Mouse (Mus musculus): ENCODE results near the gene Pnpla7. TPM values are rescaled to one million over a fixed set of nuclear protein-coding genes. Genes with fewer than 3 reads are reported as not detected.

Gene Pnpla7
- total and polyA plus RNA-seq, 2 experiments, result 113 to 141 TPM

DNA sequence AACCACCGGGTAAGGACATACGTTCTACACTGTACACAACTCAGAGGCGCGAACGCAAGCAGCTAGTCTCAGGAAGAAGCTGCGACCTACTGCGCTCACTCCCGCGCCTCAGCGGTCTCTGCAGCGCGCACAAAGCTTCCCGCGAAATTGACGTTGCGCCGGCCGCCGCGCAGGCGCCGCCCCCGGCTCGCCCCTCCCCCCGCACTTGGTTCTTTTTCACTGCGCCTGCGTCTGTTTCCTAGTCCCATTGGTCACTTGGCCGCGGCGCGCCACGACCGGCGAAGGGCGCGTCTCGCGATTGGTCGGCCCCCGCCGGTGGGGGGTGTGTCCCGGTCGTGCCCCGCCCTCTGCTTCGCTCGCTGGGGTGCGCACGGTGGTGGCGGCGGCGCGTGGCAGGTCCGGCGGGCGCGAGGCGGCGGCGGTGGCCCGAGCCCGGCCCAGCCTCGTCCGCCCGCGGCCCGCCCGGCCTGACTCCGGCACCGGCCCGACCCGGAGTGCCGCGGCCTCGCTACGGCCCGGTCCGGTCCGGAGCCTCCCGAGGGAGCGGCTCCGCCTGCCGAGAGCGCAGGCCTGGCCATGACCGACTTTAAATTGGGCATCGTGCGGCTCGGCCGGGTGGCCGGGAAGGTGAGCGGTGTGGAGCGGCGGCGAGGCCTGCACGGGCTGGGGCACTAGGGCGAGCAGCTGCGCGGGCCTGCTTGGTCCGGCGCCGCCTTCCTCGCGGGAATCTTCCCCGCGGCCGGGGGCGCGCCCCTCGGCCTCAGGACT, 26.2 kb upstream of the Pnpla7 start, which contains the start of gene Zmynd19:
Gene Zmynd19 (plus strand): TSS at position 372 of the 768 bp plus-strand sequence.
- peaks cover 22% of the 10 kb centered on the region; the same call in 1 of the 2 replicates for H3K36me3 ChIP-seq (ENCODE audit: control insufficient read depth, insufficient read depth, low read length)
- peak within 1 kb of the TSS; percentile 85 for H3K9ac ChIP-seq (ENCODE audit: low read depth, low read length)
- H3K27me3 ChIP-seq (ENCODE audit: control insufficient read depth, insufficient read depth, low read length), result no peaks in the 10 kb centered on the region
- peak within 1 kb of the TSS; percentile 81 for H3K4me3 ChIP-seq (ENCODE audit: insufficient read depth, low read depth, low read length)
- DNase-seq (ENCODE audit: extremely low read depth, low read depth, low spot score), result peak; percentile 74
- TF ChIP-seq CTCF (IDR thresholded peaks at IDR 0.05; ENCODE audit: low read depth, low read length), result no peak
- no peak for TF ChIP-seq POLR2A (IDR thresholded peaks at IDR 0.05; ENCODE audit: extremely low read depth, insufficient read depth, low read length)
- H3K4me1 ChIP-seq (ENCODE audit: control insufficient read depth, insufficient read depth, low read length), result peaks cover 2% of the 10 kb centered on the region; the same call in 1 of the 2 replicates
- H3K27ac ChIP-seq (replicated peaks; ENCODE audit: insufficient read depth, low read depth, low read length), result peak within 1 kb of the TSS; percentile 11; the same call in 1 of the 2 replicates
- no peaks in the 10 kb centered on the region for H3K79me2 ChIP-seq (ENCODE audit: control insufficient read depth, insufficient read depth, low read length)
- 1% methylated on average over 106 of the region's 108 CpGs for WGBS

DNA sequence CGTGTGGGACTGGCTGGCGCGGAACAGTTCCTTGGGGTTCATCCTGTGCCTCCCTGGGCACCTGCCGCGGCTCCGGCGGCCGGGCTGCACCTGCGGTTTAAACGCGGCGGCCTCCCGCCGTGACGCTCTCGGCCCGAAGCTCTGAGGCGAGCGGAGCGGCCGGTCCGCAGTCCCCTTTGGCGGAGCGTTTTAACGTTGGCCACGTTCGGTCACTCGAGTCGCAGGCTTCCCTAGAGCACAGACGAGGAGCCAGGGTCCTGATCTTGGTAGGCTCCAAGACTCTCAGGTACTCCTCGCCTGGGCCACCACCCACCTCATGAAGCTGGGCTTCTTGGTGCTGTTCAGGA, 25.7 kb upstream of the Pnpla7 start:
- Histone ChIP-seq H3K27ac (replicated peaks; ENCODE audit: insufficient read depth, low read depth, low read length) (peak overlapping the region; percentile 11; the same call in 1 of the 2 replicates), H3K9ac (ENCODE audit: low read depth, low read length) (peak overlapping the region; percentile 85), H3K79me2 (ENCODE audit: control insufficient read depth, insufficient read depth, low read length) (no peaks in the 10 kb centered on the region), H3K36me3 (ENCODE audit: control insufficient read depth, insufficient read depth, low read length) (peaks cover 27% of the 10 kb centered on the region), H3K4me3 (ENCODE audit: insufficient read depth, low read depth, low read length) (peak overlapping the region; percentile 81), H3K4me1 (ENCODE audit: control insufficient read depth, insufficient read depth, low read length) (peaks cover 2% of the 10 kb centered on the region; the same call in 1 of the 2 replicates), H3K27me3 (ENCODE audit: control insufficient read depth, insufficient read depth, low read length) (no peaks in the 10 kb centered on the region)
- WGBS, result under 1% methylated on average over 31 of the region's 31 CpGs
- no peak for DNase-seq (ENCODE audit: extremely low read depth, low read depth, low spot score)
- no peak for TF ChIP-seq CTCF (IDR thresholded peaks at IDR 0.05; ENCODE audit: low read depth, low read length)
- no peak for TF ChIP-seq POLR2A (IDR thresholded peaks at IDR 0.05; ENCODE audit: extremely low read depth, insufficient read depth, low read length)

DNA sequence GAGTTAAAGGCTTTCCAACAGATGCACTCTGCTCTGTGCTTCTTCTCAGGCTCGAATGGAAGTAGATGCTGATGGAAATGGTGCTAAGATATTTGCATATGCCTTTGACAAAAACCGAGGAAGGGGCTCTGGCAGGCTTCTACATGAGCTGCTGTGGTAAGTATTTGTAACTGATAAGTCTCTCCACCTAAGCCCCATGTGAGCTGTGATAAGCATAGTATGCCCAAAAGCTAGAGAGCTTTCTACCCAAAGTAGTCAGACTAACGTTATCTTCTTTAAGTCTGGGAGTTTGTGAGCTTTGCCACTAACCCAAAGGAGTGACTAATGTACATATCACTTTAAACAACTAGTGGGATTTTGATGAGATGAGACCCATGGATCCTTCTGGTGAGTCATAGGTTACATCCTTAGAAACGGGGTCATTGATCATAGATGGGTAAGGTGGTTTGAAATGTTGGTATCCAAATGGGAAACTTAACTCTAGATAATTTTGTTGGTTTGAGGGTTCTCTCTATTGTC, 23.2 kb upstream of the Pnpla7 start:
- H3K4me3 ChIP-seq (ENCODE audit: insufficient read depth, low read depth, low read length), result no peak overlapping the region
- DNase-seq (ENCODE audit: extremely low read depth, low read depth, low spot score), result no peak
- no peaks in the 10 kb centered on the region for H3K27me3 ChIP-seq (ENCODE audit: control insufficient read depth, insufficient read depth, low read length)
- WGBS, result 80% methylated on average over 4 of the region's 4 CpGs
- TF ChIP-seq POLR2A (IDR thresholded peaks at IDR 0.05; ENCODE audit: extremely low read depth, insufficient read depth, low read length) (no peak), CTCF (IDR thresholded peaks at IDR 0.05; ENCODE audit: low read depth, low read length) (no peak)
- H3K9ac ChIP-seq (ENCODE audit: low read depth, low read length), result no peak overlapping the region
- no peaks in the 10 kb centered on the region for H3K79me2 ChIP-seq (ENCODE audit: control insufficient read depth, insufficient read depth, low read length)
- H3K36me3 ChIP-seq (ENCODE audit: control insufficient read depth, insufficient read depth, low read length), result peaks cover 30% of the 10 kb centered on the region
- peaks cover 2% of the 10 kb centered on the region; the same call in 1 of the 2 replicates for H3K4me1 ChIP-seq (ENCODE audit: control insufficient read depth, insufficient read depth, low read length)
- no peak overlapping the region for H3K27ac ChIP-seq (replicated peaks; ENCODE audit: insufficient read depth, low read depth, low read length)

DNA sequence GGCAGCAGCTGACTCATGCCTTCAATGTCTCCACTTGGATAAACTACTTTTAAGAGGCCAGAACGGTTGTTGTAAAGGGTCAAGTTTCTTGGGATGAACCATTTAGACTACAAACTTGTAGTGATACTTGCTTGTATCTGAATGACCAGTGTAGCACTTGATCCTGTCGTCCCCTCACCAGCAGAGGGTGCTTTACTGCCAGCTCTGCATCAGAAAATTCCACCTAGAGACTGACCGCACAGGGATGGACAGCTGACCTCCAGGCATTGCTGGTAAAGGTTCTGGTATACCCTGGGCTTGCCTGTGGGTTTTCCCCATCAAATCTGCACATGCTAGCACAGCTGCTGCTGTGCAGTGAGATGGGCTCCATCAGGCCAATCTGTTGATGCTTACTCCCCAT, 14.9 kb upstream of the Pnpla7 start:
- H3K9ac ChIP-seq (ENCODE audit: low read depth, low read length), result no peak overlapping the region
- no peaks in the 10 kb centered on the region for H3K27me3 ChIP-seq (ENCODE audit: control insufficient read depth, insufficient read depth, low read length)
- no peak overlapping the region for H3K4me3 ChIP-seq (ENCODE audit: insufficient read depth, low read depth, low read length)
- DNase-seq (ENCODE audit: extremely low read depth, low read depth, low spot score), result peak; percentile 42
- peaks cover 7% of the 10 kb centered on the region; the same call in 1 of the 2 replicates for H3K36me3 ChIP-seq (ENCODE audit: control insufficient read depth, insufficient read depth, low read length)
- no peak overlapping the region for H3K27ac ChIP-seq (replicated peaks; ENCODE audit: insufficient read depth, low read depth, low read length)
- peaks cover 3% of the 10 kb centered on the region for H3K4me1 ChIP-seq (ENCODE audit: control insufficient read depth, insufficient read depth, low read length)
- no peaks in the 10 kb centered on the region for H3K79me2 ChIP-seq (ENCODE audit: control insufficient read depth, insufficient read depth, low read length)
- 33% methylated on average over 3 of the region's 3 CpGs for WGBS
- TF ChIP-seq CTCF (IDR thresholded peaks at IDR 0.05; ENCODE audit: low read depth, low read length), result peak; percentile 70
- no peak for TF ChIP-seq POLR2A (IDR thresholded peaks at IDR 0.05; ENCODE audit: extremely low read depth, insufficient read depth, low read length)

DNA sequence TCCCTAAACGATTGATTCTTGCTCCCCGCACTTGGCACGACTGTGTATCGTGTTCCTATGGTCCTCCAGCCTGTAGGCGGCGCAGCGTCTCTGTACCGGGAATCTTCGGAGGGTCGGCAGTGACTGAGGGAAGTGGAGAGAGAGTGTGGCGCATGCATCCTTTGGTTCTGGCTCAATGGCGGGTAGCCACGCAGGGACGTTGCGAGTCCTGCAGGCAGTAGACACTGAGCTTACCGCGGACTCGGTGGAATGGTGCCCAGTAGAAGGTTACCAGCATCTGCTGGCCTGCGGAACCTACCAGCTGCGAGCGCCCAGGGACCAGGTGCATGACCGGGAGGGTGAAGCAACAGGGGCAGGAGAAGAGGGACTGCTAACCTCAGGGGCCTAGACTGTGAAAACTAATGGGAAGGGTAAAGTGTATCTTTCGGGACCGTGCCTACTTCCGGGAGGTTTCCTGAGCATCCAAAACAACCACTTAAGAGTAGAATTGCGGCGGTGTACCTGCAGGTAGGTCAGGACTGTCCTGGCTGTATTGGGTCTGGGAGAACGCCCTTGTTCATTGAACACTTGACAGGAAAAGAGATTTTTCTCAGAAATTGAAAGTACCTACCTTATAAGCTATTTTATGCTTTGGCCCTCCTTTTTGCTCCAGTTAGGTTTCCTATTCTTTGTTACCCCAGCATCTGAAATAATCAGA, 13.4 kb upstream of the Pnpla7 start, which contains the start of gene Dph7:
Gene Dph7 (plus strand): TSS at position 97 of the 697 bp plus-strand sequence.
- WGBS, result 2% methylated on average over 28 of the region's 28 CpGs
- Histone ChIP-seq H3K4me3 (ENCODE audit: insufficient read depth, low read depth, low read length) (peak within 1 kb of the TSS; percentile 64), H3K79me2 (ENCODE audit: control insufficient read depth, insufficient read depth, low read length) (no peaks in the 10 kb centered on the region), H3K9ac (ENCODE audit: low read depth, low read length) (peak within 1 kb of the TSS; percentile 49), H3K4me1 (ENCODE audit: control insufficient read depth, insufficient read depth, low read length) (peaks cover 3% of the 10 kb centered on the region), H3K36me3 (ENCODE audit: control insufficient read depth, insufficient read depth, low read length) (peaks cover 5% of the 10 kb centered on the region; the same call in 1 of the 2 replicates), H3K27me3 (ENCODE audit: control insufficient read depth, insufficient read depth, low read length) (no peaks in the 10 kb centered on the region), H3K27ac (replicated peaks; ENCODE audit: insufficient read depth, low read depth, low read length) (no peak within 1 kb of the TSS)
- TF ChIP-seq POLR2A (IDR thresholded peaks at IDR 0.05; ENCODE audit: extremely low read depth, insufficient read depth, low read length) (0 out of 2 replicates have a peak, but pooled peaks have one; percentile 27), CTCF (IDR thresholded peaks at IDR 0.05; ENCODE audit: low read depth, low read length) (peak; percentile 96)
- peak; percentile 71 for DNase-seq (ENCODE audit: extremely low read depth, low read depth, low spot score)

All from liver, adult 2 months (tissue).